Mouse (Mus musculus) MEL (cell line): ENCODE results near the gene Arnt.
"Not testable (repeated sequence)": the region's sequence is repeated elsewhere in the genome, so short reads cannot be mapped to it uniquely, and the experiment has no call there.

ENCODE experiments used
- CTCF ChIP-seq, 3 experiments: IDR thresholded peaks in 2 of 3; conservative IDR thresholded peaks in 1 of 3; 2 replicates each; pipeline ENCODE4 v1.5.1; 2011 to 2012; ENCODE audit warnings: low read length in 3 of 3, low read depth in 2 of 3, mild to moderate bottlenecking in 2 of 3, improper control_type of control experiment in 1 of 3, inconsistent platforms in 1 of 3, mixed read lengths in 1 of 3, moderate library complexity in 1 of 3; ENCODE audit not compliant: control insufficient read depth in 1 of 3, insufficient read depth in 1 of 3, poor library complexity in 1 of 3, severe bottlenecking in 1 of 3
- EP300 ChIP-seq, 2 experiments: IDR thresholded peaks; 2 replicates each; pipeline ENCODE4 v1.6.1; 2011; ENCODE audit warnings: improper control_type of control experiment in 2 of 2, low read length in 2 of 2, low read depth in 1 of 2, mild to moderate bottlenecking in 1 of 2
- ETS1 ChIP-seq: IDR thresholded peaks from 2 replicates; pipeline ENCODE4 v1.6.1; 2012; ENCODE audit warnings: low read depth, mild to moderate bottlenecking, inconsistent platforms, low read length, improper control_type of control experiment, moderate library complexity
- GATA1 ChIP-seq: IDR thresholded peaks from 2 replicates; pipeline ENCODE4 v1.6.1; 2011; ENCODE audit warnings: low read depth, low read length, improper control_type of control experiment
- MAZ ChIP-seq: IDR thresholded peaks from 2 replicates; pipeline ENCODE4 v1.6.1; 2012; ENCODE audit warnings: low read depth, mild to moderate bottlenecking, inconsistent platforms, low read length, improper control_type of control experiment
- NELFE ChIP-seq: IDR thresholded peaks from 2 replicates; pipeline ENCODE4 v1.6.1; 2011; ENCODE audit warnings: low read depth, low read length, improper control_type of control experiment
- POLR2A ChIP-seq, 2 experiments: IDR thresholded peaks; 2 replicates each; pipeline ENCODE4 v1.6.1; 2011 to 2012; ENCODE audit warnings: low read length in 2 of 2, mild to moderate bottlenecking in 2 of 2, control low read depth in 1 of 2, improper control_type of control experiment in 1 of 2, low read depth in 1 of 2, moderate library complexity in 1 of 2; ENCODE audit not compliant: control insufficient read depth in 1 of 2, insufficient read depth in 1 of 2, poor library complexity in 1 of 2
- TAL1 ChIP-seq: IDR thresholded peaks from 2 replicates; pipeline ENCODE4 v1.6.1; 2012; ENCODE audit warnings: mild to moderate bottlenecking, inconsistent platforms, low read length, moderate library complexity, mixed read lengths
- TBP ChIP-seq: IDR thresholded peaks from 2 replicates; pipeline ENCODE4 v1.8.0; 2011; ENCODE audit warnings: low read depth, low read length, improper control_type of control experiment
- UBTF ChIP-seq: IDR thresholded peaks from 2 replicates; pipeline ENCODE4 v1.6.1; 2012; ENCODE audit warnings: low read depth, mild to moderate bottlenecking, inconsistent platforms, low read length, improper control_type of control experiment, moderate library complexity, borderline replicate concordance; ENCODE audit not compliant: insufficient read depth
- USF1 ChIP-seq: IDR thresholded peaks from 2 replicates; pipeline ENCODE4 v1.6.1; 2014; ENCODE audit warnings: low read depth, mild to moderate bottlenecking, inconsistent platforms, low read length, improper control_type of control experiment, moderate library complexity
- ZNF384 ChIP-seq: IDR thresholded peaks from 2 replicates; pipeline ENCODE4 v1.6.1; 2012; ENCODE audit warnings: low read depth, mild to moderate bottlenecking, inconsistent platforms, low read length, improper control_type of control experiment

- TF ChIP-seq POLR2A (IDR thresholded peaks at IDR 0.05; ENCODE audit: control insufficient read depth in 1 of 2, insufficient read depth in 1 of 2, low read depth in 1 of 2, low read length in 2 of 2, poor library complexity in 1 of 2) (peak in 1 of 2 experiments; percentile 52; a peak in 1 of 4 replicates), GATA1 (peak; percentile 69), EP300 (IDR thresholded peaks at IDR 0.05; ENCODE audit: low read depth in 1 of 2, low read length in 2 of 2) (peak in 1 of 2 experiments; percentile 59; a peak in 2 of 4 replicates), ETS1 (0 out of 2 replicates have a peak, but pooled peaks have one; percentile 11), NELFE (peak; percentile 50; the same call in 1 of the 2 replicates), TBP (peak; percentile 78)
- not testable (repeated sequence) for TF ChIP-seq CTCF (IDR thresholded peaks at IDR 0.05 in 2 of 3, conservative IDR thresholded peaks at IDR 0.05 in 1 of 3; ENCODE audit: control insufficient read depth in 1 of 3, insufficient read depth in 1 of 3, low read depth in 2 of 3, low read length in 3 of 3, poor library complexity in 1 of 3, severe bottlenecking in 1 of 3); TAL1; UBTF; MAZ; USF1; ZNF384
Observed at GRCm38 (mm10) chr3:95427117-95427890, 6.9 kb upstream of the Arnt start.
